Mouse (Mus musculus): Measurements from ENCODE around the gene Tcf12. TPM values are rescaled to one million over a fixed set of nuclear protein-coding genes. Genes with fewer than 3 reads are reported as not detected.

Gene Tcf12
- total RNA-seq, 2 experiments from 2014 or later, result 120 TPM

DNA sequence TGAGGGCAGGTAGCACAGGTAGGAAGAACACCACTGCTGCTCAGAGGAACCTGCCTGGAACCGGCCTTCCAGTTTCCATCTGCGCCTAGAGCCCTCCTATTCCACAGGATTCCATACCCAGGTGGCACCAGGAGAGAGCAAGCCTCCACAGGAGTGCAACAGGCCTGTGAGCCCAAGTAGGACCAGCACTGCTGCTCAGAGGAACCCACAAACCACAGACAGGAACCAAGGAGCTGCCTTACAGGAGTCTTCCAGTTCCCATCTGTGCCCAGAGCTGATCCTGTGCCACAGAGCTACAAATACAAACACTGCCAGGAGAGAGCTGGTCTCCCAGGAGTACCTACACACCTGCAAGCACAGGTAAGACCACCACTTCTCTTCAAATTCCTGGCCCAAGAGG lies 125.0 kb downstream of the Tcf12 start:
- DNase-seq (ENCODE audit: low spot score in 2 of 2), result no peak

DNA sequence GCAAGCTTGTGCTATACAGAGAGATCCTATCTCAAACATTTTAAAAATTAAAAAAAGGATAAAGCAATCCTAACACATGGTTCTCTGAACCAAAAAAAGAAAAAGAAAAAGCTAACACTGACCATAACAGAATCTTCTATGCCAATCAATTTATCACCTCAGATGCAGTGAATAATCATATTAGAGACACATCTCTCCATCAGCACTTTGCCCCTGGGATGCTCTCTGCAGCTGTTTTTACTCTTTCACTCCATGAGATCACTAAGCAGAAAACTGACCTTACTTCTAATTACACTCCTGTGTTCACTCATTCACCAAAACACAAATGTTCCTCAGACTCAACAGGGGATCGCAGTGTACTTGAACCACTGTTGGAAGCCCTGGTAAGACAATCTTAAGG lies 128.8 kb downstream of the Tcf12 start:
- no peak for DNase-seq (ENCODE audit: low spot score in 2 of 2)

DNA sequence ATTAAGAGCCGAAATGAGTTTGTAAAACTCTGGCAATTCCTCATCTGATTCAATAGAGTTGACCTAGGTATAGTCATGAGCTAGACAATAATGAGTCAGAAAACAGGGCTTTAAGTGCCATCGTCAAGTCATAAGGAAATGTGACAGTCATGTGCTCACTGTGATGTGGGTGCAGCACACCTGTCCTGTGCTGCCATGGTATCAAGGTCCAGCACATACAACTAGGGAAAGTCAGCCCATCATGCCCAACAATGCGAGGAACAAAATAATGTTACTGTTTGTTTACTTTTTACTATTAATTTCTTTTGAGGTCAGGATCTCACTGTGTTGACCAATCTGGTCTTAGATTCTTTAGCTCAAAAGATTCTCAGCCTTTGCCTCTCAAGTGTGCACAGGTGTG lies 130.6 kb downstream of the Tcf12 start:
- no peak for DNase-seq (ENCODE audit: low spot score in 2 of 2)

DNA sequence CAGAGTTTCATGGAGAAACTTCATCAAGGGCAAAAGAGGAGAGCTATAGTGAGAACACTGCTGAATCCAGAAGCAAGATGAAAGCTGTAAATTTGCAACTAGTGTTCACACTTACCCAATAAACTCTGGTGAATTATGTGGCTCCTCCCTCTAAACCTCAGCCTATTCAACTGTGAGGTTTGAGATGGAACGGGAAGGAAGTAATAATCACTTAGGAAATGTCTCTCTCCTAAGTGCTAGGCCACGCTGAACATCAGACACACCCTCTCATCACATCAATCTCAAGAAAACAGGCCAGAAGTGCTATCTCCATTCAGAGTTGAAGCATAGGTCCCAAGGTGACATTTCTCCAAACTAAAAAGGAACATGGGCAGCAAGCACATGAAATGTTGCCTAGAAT lies 131.1 kb downstream of the Tcf12 start:
- DNase-seq (ENCODE audit: low spot score in 2 of 2), result no peak

DNA sequence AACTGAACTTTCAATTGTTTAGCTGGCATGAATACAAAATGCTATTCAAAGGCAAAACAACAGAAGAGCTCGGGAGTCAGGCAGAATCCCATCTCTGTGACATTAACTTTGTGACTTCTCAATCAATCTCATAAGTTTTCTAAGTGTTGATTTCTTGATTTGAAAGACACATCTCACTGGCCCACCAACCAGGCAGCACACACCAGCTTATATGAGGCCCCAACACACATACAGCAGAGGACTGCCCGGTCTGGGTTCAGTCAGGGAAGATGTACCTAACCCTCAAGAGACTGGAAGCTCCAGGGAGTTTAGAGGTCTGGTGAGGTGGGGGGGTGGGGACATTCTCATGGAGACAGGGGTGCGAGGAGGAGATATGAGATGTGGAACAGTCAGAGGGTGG lies 132.8 kb downstream of the Tcf12 start:
- no peak for DNase-seq (ENCODE audit: low spot score in 2 of 2)

- DNase-seq (ENCODE audit: low spot score in 2 of 2), result no peak
These were observed 135.6 kb downstream of the Tcf12 start for GRCm38 (mm10) chr9:71976034-71976433.

DNA sequence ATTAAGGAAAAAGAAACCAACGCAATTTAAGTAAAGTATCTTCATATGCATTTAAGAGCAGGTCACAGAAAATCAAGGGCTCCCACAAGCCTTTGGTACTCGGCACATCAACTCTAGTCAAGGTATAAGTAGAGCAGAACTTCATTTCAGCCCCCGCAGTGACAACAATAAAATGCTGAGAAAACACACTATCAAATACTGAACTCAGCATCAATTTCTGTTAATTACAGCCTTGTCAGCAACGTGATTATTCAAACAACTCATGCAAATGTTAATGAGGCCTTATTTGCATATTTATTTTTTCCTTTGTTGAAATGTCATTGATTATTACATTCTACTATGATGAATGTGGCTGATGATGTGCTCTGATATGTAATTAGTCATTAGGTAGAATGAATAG lies 136.5 kb downstream of the Tcf12 start:
- DNase-seq (ENCODE audit: low spot score in 2 of 2), result no peak

DNA sequence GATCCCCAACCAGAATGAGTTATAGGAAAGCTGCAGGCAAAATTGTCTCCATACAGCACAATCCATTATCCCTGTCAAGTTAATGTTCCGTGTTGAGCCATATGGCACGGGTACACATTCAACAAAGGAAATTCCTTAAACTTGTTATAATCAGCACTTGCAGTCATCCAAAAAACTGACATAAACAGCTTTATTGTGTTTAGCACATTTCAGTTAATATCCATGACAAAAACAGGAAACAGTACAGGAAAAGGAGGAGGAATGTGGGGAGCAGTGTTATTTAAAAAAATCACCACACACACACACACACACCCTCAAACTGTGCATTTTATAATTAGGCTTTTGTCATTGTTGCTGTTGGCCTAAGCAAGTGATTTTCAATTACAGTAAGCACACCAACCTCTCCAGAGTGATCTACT lies 137.1 kb downstream of the Tcf12 start:
- no peak for DNase-seq (ENCODE audit: low spot score in 2 of 2)

GRCm38 (mm10) chr9:71964039-71964438 lies 147.6 kb downstream of the Tcf12 start:
- no peak for DNase-seq (ENCODE audit: low spot score in 2 of 2)

DNA sequence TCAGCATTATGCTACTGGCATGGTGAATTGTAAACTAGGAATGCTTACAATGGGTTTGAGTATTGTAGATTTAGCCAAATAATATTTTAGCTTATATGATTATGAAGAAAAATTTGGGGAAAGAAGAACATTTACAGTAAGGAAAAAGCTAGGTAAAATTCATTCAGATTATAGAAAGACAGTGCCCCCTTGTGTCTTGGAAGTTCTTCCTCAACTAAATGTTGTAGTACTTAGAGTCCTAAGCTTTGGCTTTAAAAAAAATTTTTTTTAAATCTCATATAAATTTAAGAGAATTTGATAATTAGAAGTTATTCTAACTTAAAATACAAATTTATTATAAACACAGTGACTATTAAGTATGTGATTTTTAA lies 151.7 kb downstream of the Tcf12 start:
- no peak for DNase-seq (ENCODE audit: low spot score in 2 of 2)

DNA sequence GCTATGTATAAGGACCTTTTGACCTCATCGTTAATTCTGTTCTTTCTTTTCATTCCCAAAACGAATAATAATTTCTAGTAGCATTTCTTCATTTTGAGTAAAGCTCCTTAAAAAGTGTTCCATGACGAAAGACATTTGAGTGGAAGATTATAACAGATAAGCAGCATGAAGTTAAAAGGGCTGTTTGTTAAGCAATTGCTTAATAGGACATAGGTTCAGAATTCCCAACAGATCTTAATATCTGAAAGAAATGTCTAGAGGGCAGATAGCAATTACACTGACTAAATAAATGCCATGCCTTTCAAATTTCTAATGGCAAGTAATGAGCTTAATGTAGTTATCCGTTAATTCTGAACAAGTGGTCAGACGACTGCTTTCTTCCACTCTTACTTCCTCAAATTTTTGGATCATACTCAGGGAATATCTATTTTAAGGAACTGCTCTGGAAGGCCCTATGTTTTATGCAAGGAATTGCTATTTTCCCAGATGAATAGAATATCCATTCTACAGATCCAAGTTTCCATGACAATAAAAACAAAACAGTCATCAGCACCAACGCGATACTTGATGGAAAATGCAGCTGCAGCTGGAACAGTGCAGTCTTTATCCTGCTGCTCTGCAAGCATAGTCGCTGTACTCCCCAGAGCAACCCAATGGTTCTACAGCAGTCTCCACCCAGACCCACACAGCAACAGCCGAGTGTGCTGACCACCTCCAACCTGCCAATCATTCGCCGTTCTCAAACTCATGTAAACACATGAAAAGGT lies 152.2 kb downstream of the Tcf12 start:
- DNase-seq (ENCODE audit: low spot score in 2 of 2), result no peak

- no peak for DNase-seq (ENCODE audit: low spot score in 2 of 2)
These were observed 158.5 kb downstream of the Tcf12 start for GRCm38 (mm10) chr9:71953217-71953616.

- no peak for DNase-seq (ENCODE audit: low spot score in 2 of 2)
These were observed 159.0 kb downstream of the Tcf12 start for GRCm38 (mm10) chr9:71952621-71953076.

- no peak for DNase-seq (ENCODE audit: low spot score in 2 of 2)
These were observed 159.7 kb downstream of the Tcf12 start for GRCm38 (mm10) chr9:71951926-71952325.

DNA sequence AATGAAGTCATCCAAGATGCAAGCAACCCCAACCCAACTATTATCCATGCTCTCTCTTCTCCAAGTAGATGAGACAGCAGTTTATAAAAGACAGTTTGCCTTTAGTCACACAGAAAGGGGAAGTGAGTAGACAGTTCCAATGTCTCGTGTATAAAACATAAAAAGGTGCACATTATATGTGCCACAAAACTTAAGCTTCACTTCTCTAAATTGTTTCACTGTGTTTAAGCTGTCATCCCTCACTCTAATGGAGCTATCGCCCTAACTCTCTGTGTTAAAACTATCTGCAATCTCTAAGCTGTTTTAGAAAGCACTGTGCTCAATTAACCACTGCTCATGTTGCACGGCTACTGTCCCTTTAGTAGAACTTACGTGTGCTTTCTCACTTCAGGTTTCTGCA lies 160.3 kb downstream of the Tcf12 start:
- DNase-seq (ENCODE audit: low spot score in 2 of 2), result no peak

- no peak for DNase-seq (ENCODE audit: low spot score in 2 of 2)
These were observed 166.9 kb downstream of the Tcf12 start for GRCm38 (mm10) chr9:71944801-71945200.

DNA sequence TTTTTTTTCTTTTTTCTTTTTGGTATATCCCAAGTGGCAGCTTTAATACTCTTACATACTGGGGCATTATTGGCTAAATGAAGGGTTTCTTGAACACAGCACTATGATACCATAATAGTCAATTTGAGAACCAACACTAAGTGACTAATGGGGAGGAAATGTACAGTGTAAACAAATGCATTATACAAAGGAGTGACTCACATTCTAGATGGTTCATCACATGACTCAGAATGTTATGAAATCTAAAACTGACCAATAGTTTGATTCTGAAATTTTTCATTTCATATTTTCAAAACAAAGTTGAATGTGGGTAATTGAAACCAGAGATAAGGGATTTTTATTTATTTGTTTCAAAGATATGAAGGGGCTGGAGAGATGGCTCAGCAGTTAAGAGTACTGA lies 169.2 kb downstream of the Tcf12 start:
- DNase-seq (ENCODE audit: low spot score in 2 of 2), result no peak

GRCm38 (mm10) chr9:71940016-71940415 lies 171.7 kb downstream of the Tcf12 start:
- DNase-seq (ENCODE audit: low spot score in 2 of 2), result no peak

DNA sequence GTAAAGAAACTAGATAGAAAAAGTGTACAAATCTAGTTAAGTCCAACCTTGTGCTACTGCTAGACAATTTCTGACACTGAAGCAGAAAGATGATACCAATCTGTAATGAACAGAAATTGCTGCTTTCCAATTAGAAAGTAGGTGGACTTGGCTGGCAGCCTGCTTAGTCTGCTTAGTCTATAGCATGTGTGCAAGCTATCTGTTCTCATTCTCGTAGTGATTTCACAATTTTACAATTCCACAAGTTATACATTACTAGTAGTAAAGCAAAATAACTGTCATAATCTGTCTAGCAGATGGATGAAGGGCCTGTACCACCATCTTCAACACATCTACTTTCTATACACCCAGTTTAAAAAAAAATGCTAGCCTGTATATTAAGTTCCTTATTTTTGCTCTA lies 175.5 kb downstream of the Tcf12 start:
- DNase-seq (ENCODE audit: low spot score in 2 of 2), result no peak

GRCm38 (mm10) chr9:71934833-71935232 lies 176.8 kb downstream of the Tcf12 start:
- DNase-seq (ENCODE audit: low spot score in 2 of 2), result no peak

GRCm38 (mm10) chr9:71931965-71932364 lies 179.7 kb downstream of the Tcf12 start:
- no peak for DNase-seq (ENCODE audit: low spot score in 2 of 2)

DNA sequence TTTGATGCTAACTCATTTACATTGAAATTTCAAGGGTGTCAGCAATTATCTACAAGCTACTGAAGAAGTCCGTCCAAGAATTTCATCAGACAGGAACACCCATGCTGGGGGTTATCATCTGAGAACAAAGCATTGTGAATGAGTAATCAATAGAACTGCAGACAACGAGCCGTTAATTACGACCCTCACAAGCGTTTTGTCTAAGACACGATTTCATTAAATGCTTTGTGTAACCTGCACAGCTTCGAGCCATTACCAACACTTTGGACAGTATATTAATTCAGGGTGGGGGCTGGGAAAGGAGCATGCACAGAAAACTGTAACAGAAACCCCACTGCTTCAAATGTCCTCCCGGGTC lies 180.3 kb downstream of the Tcf12 start:
- no peak for DNase-seq (ENCODE audit: low spot score in 2 of 2)
